Mouse (Mus musculus) ES-CJ7 (cell line): ENCODE data around the gene Sdccag8.

Source experiments
- DNase-seq: peaks from one replicate; pipeline ENCODE4 v3.0.0; 2011; ENCODE audit warnings: low read depth, low spot score

Gene Sdccag8

DNA sequence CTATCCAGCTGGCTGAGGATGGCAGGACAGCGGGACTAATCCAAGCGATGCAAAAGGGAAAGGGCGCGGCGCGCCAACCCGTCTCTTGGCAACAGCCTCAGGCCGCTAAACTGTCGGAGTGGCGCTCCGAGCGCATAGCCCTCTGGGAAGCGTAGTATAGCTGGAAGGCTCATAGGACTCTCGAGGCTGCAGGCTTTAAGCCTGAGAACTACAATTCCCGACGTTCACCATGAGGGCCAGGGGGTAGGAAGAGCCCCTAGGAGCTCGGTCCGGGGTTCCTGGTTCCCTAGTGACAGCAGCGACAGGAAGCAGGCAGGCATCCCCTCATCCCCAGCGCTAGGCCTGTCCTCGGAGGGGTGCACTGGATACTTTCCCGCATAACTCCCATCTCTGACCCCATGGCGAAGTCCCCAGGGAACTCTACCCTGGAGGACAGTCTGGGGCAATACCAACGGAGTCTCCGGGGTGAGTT is at the start of gene Sdccag8:
Gene Sdccag8 (plus strand): TSS at position 70 of the 472 bp plus-strand sequence.
- peak; percentile 99 for DNase-seq

DNA sequence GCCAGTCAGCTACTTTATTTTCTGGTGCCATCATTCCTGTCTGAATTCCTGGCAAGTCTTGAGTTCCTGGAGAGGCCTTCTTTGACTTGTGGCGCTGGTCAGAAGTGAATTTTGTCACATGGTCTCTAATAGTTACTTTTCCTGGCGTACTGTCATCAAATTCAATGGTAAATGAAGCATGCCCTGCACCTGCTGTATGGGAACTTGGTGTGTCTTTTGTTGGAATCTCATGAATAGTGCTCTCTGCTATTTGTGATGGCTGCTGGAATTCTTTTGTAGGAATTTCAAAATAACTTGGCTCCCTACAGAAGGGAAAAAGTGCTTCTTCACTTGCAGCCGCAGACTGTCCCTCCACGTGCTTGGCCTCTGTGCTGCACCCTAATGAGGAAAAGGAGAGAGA is 39.9 kb upstream of the Sdccag8 start:
- no peak for DNase-seq

DNA sequence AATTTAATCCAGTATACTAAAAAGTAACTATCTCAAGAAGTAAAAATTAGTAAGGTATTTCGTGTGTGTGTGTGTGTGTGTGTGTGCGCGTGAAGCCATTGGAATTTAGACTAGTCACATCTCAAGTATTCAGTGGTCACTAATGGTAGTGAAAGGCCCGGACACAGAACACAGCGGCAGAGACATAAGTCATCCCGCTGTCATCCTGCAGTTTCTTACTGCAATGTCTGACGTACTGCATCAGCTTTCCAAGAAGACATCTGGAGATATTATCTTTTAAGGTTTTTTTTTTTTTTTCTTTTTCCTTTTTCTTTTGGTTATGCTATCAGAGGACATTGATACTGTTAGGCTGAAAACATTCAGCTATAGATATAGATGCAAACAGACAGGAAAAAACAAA is 25.1 kb upstream of the Sdccag8 start:
- no peak for DNase-seq

DNA sequence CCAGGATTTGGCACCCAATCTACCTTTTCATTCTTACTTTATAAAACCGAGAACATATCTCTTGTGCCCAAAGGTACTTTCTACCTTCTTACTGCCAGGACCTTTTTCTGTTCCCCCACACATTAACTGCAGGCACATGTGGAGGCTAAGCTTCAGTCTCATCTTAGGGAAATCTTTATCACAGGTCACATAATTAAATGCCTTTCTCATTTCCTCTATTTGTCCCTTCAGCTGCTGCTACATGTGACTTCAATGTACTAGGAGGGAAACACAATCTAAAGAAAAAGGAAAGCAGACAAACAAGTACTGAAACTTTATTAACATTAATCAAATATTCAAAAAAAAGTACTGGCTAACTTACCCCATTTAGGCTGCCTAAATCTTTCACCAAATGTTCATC is 22.3 kb upstream of the Sdccag8 start:
- no peak for DNase-seq

DNA sequence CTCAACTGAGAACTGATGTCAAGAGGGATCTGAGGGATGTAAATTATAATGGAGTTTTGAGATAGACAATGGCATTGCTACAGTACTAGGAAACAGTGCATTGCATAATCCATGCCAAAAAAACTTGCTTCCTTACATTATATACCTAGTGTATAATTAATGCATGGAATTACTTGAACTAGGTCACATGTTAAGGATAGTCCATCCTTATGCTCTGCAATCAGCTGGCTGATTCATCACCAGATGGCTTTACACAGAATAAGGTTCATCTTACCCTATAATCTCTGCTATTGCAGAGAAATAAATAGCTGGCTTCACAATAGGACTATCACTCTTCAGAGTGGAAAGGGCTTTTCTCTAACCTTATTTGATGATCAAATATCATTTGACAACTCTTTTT is 15.8 kb upstream of the Sdccag8 start:
- no peak for DNase-seq

DNA sequence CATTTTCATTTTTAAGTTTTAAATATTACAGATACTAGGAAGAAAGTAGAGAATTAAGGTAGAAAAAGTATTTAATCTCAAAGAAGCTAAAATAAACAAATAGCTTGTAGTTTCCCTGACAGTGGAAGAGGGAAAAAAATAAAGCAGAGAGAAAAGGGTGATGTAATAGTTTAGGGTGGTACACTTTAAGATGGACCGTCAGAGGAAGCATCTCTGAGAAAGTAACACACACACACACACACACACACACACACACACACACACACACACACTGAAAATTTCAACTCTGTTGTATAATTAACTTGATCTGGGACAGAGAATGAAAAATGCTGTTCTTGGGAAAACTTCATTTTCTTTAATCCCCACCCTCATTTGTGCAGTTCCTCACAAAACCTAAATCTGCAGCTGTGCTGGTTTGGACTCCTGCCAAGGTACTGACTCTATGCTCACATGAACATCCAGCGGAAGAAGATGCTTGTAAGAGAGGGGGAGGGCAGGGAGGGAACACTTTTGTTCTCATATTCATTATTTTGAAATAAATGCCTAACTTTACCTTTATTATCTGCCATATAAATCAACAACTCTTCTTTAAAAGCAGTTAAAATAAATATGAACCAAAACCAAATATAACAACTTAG is 13.6 kb upstream of the Sdccag8 start:
- DNase-seq: no peak

DNA sequence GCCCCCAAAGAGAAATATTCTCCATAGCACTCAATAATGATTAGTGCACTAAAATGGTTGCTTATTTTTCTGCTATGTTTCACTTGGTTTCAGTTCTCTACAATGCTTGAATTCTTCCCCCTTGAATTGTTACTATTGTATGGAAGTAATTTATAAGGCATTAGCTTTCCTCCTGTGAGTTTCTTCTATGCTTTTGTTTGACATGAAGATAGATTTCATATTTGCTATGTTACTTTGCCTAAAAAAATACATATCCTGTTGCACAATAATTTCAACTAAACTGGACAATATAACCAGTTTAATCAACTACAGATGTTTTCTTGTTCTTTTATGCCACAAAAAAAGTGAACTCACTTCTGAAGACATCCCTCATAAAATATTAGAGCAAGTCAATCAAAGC is 4.3 kb upstream of the Sdccag8 start:
- no peak for DNase-seq

DNA sequence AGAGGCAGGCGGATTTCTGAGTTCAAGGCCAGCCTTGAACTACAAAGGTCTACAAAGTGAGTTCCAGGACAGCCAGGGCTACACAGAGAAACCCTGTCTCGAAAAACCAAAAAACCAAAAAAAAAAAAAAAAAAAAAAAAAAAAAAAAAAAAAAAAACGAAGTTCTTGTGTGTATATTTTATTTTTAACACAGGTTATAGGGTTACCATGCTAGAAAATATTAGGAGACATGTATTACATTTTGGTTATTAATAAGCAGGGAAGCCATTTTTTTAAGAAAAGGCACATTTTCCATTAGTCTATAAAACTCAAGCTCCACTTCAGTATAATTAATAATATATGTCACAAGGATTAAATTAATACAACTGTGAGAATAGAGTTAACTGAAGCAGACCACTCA is 2.6 kb upstream of the Sdccag8 start:
- no peak for DNase-seq

DNA sequence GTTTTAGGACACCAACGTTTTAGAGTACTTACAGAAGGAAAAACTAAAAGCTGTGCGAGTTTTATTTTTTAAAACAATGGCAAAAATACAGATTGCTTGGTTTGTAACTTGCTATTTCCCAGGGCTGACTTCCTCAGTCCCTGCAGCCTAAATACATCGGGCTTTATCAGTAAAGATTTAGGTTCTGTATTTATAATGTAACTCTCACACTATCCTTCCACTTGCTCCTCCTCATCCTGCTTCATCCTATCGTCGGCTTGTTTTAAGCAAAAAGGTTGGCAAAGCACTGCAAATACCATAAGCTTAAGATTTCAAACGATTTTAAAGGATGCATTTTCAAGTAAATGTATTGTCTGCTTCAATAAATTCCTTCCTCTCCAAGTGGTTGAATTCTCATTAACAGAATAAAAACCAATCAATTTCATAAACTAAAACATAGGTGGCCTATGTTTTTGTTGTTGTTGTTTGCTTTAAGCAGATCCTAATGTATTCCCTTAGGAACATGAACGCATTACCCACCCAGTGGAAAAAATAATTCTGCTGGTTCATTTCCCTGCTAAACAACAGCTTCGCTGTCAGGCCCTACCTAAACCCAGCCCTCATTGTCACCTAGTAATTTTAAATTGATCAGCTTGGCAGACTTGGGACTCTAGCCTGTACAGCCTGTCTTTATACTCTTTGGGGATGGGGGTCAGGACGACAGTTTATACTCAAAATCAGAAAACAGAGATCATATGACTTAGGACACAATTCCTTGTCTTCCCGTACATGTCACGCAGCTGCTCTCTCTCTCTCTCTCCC is 1.8 kb upstream of the Sdccag8 start:
- no peak for DNase-seq

DNA sequence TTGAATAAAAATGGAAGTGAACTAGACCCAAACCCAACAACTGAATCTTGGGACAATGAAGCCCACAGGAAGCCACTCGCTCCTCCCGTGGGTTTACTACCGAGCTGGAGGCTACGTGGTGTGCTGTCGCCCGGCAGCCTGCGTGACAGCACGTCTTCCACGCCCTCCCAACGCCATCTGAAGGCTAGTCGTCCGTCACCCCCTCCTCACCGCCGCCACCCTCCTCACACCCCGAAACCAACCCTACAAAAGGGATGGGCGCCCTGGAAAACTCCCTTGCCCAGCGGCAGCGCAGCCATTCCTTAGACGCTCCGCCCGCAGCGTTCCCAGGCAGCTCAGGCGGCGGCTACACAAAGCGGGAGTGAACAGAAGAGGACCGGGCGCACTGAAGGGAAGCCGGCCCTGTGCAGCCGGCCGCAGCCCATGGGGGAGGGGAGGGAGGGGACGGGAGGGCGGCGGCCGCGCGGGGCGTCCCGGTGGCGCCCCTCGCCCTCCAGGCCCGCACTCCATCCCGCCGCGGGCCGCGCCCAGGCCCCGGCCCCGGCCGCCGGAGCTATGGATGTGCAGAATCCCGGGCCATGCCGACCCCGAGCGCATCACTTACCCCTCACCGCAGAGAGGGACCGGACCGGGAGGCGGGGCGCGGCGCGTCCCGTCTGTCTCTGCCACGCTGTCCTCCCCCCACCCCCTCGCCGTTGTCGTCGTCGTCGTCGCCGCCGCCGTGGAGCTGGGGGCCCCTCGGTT is 996 bp upstream of the Sdccag8 start:
- peak; percentile 57 for DNase-seq

DNA sequence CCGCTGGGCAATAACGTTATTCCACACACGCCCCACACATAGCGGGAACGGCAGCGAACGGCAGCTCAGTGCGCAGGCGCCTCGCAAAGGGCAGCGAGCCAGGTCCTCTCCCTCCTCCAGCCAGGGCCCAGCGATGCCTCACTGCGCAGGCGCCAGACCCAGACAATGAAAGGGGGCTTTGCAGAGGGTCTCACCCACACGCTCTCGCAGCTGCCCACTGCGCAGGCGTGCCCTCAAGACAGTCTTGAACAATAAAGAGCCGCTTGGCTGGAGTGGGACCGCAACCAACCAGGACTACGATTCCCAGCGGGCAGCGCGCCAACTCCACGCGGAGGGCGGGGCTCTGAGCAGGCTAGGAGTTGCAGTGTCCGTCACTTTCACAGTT is 432 bp upstream of the Sdccag8 start, which contains the start of gene Cep170:
Gene Cep170 (minus strand): TSS at position 32 of the 385 bp plus-strand sequence.
- DNase-seq: peak; percentile 100

DNA sequence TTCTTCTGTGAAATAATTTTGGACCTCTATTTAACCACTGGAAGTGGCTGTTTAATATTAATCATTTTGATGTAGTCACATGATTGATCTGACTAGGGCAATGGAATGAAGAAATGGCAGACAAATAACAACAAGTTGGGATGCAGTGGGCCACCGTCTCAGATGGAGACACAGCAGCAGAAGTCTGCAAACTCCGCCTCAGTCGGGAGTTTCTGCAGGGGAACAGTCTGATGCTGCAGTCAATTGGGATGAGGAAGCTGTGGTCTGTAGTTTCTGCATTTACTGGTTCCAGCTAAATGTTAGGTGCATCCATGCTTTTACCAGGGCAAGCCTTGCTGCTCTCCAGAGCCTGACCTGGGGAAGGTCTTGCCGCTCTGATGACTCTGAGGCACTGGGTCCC is 2.3 kb downstream of the Sdccag8 start:
- no peak for DNase-seq

DNA sequence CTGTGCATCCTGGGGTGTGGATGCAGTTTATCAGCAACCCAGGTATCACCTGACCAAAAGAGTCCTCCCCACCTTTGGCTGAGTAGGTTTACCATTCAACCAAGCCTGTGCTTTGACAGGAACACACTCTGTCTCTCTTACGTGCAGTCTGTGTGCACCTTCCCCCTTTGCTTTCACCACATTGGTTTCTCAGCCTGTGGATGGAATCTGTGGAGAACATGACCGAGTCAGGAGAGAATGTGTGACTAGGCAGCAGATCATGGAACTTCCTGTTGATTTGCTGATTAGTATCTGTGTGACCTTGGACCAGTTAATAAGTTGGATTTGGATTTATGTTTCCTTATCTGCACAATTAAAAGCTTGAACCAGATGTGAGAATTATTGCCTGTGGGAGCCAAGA is 3.7 kb downstream of the Sdccag8 start:
- DNase-seq: no peak

DNA sequence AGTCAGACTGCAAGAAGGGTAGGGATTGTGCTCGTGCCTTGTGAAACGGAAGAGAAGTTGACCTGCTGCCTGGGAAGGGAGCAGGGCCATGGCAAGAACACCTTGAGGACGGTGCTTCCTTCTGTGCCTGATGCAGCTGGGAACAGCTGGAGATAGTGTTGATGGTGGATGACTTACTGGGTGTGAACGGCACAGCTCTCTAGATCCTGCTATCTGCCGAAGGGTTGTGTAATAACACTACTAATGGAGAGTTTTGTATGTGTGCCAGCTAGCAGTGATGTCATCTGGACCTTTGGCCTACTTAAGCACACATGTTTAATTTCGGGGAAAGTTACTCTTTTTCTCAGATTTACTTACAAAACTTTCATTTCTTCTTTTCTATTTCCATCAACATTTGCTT is 4.3 kb downstream of the Sdccag8 start:
- DNase-seq: no peak

DNA sequence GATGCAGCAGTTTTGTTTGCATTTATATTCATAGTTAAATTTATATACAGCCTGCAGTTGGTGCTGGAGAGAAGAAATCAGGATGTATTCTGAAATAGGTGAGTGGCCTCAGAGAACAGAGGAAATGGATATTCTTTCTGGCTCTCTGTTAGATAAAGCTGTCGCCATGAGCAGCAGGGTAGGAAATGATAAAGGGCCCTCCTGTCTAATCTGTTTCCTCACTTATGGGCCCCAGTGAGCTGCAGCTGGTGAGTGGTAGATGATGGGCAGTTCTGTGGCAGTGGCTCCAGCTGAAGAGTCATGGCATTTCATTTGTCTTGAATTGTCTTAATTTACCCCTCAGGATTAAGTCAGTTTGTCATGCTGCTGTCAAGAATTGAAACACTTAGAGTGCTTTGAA is 7.5 kb downstream of the Sdccag8 start:
- no peak for DNase-seq

DNA sequence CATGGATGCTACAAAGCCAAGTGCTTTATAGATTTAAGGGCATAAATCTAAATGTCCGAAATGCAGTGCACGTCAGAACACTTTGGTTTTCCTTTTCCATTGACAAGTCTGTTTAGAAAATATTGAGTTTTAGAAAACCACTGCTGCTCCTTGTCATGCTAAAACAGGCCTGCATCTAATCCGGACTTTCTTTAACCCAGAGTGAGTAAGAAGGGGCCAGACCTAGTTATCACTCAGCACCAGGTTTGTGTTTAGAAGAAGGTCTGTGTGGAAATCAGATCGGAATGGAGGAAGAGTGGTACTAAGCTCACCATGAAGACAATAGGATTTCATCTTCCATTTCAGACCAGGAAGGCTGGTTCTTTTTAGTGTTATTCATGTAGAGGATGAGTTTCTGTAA is 8.5 kb downstream of the Sdccag8 start:
- no peak for DNase-seq

DNA sequence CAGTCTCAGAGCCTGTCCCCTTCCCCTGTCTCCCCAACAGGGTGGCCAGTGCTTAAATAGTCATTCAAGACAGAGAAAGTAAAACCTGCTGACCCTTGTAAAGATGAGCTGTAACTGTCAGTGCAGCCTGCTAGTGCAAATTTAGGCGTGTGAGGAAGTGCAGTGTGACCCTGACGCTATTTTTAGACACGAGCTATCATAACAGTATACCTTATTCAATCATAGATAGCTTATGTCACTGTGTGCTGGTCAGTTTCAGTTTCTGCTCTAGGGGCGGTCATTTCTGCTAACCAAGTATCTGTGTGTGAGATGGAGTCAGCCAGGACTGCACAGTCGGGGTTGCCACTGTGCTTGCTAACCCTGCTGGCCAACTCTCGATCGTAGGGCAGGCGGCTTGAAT is 9.4 kb downstream of the Sdccag8 start:
- no peak for DNase-seq

DNA sequence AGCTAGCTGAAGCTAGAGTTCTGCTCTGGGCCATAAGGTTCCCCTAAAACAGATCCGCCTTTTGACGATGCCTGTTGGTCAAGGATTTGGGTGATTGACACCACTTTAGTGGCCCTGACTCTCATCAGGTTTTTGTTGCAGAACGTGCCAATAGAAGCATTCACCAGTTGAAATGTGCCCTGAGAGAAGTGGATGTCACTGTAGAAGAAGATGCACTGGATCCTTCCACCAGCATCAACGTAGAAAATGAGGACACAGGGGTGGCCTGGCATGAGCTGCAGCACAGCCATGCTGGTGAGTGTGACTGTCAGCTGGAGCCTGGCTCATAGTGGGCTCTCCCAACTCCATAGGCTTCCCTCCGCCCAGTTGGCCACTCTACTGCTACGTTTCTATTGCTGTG is 10.2 kb downstream of the Sdccag8 start:
- DNase-seq: no peak

DNA sequence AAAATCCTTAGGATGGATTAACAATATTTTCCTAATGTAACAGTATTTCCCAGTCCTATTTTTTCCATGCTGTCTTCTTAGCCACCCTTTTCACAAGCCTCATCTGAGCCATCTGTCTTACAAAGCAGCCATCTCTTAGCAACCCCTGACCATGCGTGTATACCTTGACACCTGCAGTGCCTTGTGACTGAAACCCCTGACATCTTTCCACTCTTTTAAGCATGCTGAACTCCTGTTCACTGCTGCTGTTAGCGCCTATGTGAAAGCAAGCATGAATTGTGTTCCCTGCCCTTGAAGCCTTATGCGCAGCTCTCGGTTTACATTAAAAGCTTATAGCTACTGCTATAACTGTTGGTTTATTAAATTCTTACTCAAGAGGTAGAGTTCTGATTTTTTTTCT is 10.6 kb downstream of the Sdccag8 start:
- DNase-seq: no peak

DNA sequence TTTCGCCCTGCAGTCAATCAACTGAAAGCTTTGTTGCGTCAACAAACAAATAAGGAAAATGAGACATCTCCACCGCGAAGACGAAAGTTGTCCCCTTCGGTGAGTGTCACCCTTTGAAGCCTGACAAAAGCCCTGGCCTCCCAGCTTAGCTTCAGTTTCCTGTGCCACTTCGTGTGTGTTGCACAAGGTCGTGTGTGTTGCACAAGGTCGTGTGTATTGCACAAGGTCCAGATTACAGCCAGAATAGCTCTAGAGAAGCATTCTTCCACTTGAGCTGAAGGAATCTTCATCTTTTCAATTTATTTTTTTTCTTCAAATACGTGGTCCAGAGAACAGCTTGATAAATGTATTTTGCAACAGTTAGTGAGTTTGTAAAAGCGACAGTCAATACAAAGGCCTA is 11.7 kb downstream of the Sdccag8 start:
- DNase-seq: no peak

DNA sequence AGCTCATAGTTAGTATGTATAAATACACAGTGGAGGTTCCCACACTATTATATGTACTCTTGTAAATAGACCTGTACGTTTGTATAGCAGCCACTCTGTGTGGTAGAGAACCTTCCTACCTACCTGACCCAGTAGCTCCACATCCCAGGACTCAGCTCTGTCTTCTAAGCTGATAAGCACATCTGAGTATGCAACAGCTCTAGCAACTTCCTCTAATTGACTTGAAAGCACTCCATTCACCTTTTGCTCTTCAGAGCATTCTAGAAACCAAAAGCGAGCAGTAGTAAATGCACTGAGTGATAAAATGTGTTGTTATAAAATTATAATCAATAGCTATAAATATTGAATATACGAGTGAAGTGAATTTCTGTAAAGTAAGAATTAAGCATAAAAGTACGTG is 12.5 kb downstream of the Sdccag8 start:
- no peak for DNase-seq

DNA sequence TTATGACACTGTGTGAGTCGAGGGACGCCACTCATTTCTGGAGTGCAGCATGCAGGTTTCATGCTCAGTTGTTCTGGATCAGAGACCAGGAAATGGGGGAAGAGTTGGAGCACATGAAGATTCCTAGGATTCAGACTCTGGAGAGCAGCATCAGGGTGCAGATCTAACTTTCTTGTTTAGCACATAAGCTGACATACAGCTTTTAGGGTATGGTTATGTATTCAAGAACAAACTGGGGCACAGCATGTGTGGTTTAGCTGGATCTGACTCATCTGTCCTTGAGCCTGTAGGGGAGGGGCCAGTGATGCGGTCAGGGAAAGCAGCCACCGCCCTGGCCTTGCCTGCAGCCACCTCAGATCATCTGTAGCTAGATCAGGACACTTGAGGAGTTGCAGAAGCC is 12.9 kb downstream of the Sdccag8 start:
- no peak for DNase-seq
